Mouse (Mus musculus): ENCODE results near the gene Pla2g7.
A peak's percentile ranks its signal among the peaks of the same experiment; 100 is the strongest.
"Not testable (repeated sequence)": the region's sequence is repeated elsewhere in the genome, so short reads cannot be mapped to it uniquely, and the experiment has no call there.

Pla2g7 gene

DNA sequence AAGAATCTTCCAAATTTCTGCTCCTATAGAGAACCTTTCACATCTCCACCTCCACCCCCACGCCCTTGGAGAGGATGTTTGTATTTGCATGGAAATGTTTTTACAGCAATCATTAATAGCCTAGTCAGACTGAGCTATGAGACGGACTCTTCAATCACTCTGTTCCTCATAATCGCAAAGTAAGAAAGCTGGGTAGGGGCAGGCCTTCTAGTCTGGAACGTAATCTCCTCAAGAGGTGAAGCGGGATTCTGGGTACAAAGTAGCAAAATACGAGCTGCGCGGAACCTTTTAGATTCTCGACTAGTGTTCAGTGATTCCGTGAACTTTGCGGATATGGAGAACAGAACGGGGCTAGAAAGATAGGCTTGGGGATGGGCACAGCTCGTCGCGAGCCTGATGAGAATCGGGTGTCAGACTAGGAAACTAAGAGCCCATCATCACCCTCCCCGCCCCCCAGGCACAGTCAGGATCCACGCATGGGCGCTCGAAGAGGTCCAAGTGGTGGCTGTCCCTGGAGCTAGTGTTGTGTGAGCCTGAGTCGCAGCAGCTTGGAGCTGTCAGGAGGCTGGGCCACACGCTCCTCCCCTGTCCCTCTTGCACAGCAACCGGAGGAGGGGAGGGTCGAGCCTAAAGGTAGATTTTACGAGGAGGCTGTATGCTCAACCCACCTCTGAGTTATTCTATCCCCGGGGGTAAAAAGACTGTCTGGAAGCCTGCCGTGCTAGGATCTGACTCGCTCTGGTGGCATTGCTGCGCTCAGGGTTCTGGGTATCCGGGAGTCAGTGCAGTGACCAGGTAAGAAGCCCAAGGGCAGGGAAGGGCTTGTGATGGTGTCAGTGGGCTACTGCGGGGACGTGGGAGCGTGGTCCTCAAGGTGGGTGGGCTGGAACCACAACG is at the start of gene Pla2g7:
Pla2g7 (plus strand) TSS at position 107 of the 897 bp plus-strand sequence.
- peak; percentile 37 to 52 for DNase-seq

DNA sequence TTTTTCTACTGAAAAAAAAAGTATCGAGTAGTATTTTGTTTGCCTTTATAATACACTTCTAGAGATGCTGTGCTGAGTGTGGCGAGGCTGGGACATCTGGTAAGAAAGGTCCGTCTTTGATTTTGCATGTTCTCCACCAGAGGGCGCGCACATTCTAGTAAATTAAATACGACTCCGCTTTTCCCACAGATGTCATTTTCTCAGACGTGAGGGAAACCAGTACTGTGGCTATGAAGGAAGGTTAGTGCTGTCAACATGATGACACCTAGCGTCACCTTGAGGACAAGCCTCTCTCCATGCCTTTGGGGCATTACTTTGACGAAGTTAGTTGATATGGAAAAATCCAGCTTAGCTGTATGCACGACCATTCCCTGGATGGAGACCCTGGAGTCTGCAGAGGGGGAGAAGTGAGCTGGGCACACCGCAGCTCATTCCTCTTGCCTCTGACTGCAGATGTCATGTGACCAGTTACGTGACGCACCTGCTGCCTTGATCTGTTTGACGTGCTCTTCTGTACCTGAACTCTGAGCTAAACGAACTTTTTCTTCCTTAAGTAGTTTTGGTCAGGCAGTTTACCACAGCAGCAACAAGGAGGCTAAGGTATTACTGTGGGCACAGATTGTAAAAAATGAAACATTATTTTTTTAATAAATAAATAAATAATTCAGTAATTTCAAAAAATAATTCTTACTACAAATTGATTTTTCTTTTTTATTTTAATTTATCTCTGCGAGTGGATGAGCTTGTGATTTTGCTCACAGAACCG is 49.1 kb upstream of the Pla2g7 start:
- DNase-seq, result peak; percentile 56 to 76

DNA sequence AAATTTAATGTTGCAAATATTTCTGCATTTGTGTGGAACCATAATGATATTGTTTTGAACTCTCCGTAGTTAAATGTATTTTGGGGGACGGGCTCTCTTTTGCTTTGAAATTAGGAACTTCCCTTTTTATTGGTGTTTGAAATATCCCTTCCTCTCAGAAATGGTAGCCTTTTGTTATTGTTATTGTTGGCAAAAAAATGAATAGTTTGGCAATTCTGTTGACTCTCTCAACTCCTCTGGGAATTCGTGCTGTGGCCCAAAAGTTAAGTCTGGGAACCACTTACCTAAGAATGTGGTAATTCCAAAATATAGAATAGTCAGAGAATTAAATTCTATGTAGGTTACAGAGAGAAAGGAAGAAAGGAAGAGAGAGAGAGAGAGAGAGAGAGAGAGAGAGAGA is 47.7 kb upstream of the Pla2g7 start:
- no peak for DNase-seq

GRCm38 (mm10) chr17:43530507-43530906 is 37.4 kb upstream of the Pla2g7 start:
- DNase-seq, result peak in 1 of 2 experiments; percentile 7

DNA sequence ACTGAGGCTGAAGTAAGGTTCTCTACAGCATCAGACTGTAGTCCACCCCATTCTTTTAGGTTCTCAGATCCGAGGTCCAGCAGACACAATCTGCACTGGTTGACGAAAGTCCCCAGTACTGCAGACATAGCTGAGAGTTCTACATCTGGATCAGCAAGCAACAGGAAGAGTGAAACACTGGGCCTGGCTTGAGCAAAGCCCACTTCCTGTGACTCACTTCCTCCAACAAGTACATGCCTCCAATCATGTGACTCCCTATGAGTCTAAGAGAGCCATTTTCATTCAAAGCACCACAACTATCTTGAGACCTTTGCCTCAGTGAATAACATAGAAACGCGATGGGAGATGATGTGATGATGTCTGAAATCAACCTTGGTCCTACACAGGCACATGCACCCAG is 36.7 kb upstream of the Pla2g7 start:
- no peak for DNase-seq

GRCm38 (mm10) chr17:43534362-43535222 is 33.3 kb upstream of the Pla2g7 start:
- peak; percentile 11 to 52 for DNase-seq

DNA sequence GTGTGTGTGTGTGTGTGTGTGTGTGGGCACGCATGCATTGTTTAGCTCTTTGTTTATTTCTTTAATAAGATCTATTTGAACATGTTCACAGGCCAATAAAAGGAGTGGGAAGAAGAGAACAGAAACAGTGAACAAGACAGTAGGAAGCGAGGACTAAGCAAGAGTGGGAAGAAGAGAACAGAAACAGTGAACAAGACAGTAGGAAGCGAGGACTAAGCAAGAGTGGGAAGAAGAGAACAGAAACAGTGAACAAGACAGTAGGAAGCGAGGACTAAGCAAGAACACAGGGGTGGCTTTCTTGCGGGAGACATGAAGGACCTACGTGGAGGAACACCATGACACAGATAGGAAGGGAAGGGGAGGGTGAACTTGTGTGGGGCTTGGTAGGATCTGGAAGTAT is 31.1 kb upstream of the Pla2g7 start:
- not testable (repeated sequence) for DNase-seq

DNA sequence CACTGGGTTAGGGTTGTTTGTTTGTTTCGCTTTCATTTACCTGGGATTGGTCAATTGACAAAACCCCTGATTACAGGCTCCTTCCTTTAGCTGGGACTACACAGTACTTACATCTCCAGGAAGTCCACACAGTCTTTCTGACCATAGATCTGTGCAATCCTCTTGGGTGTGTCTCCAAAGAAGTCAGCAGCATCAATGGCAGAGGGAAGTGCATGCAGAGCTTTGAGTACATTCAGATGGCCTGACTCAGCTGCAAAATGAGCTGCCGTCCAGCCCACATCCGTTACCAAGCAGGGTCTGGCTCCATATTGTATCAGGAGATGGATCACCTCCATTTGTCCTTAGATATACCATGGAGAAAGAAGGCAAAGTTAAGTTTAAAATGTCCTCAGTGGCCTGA is 29.1 kb upstream of the Pla2g7 start:
- DNase-seq, result no peak

GRCm38 (mm10) chr17:43543539-43543938 is 24.4 kb upstream of the Pla2g7 start, which contains the start of gene Ankrd66:
Gene Ankrd66 (minus strand): TSS chr17:43543639.
- DNase-seq, result no peak

DNA sequence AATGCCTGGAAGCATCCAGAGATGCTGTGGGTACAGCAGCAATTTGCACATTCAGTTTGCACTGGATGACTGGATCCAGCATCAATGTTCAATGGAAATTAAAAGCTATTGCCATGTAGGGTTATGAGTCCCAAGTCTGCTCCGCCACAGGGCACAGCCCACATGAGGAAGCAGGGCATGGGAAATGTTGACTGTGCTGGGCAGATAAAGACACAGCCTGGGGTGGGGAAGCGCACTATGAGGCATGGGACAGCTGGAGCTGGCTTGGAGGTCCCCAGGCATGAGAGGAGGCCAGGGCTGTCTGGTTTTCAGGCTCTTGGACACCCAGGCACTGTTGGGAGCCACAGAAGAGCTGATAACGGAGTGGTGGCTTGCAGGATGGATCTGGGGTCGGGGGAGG is 23.9 kb upstream of the Pla2g7 start:
- no peak for DNase-seq

- no peak for DNase-seq
Measured at GRCm38 (mm10) chr17:43551122-43551630, 16.7 kb upstream of the Pla2g7 start.

DNA sequence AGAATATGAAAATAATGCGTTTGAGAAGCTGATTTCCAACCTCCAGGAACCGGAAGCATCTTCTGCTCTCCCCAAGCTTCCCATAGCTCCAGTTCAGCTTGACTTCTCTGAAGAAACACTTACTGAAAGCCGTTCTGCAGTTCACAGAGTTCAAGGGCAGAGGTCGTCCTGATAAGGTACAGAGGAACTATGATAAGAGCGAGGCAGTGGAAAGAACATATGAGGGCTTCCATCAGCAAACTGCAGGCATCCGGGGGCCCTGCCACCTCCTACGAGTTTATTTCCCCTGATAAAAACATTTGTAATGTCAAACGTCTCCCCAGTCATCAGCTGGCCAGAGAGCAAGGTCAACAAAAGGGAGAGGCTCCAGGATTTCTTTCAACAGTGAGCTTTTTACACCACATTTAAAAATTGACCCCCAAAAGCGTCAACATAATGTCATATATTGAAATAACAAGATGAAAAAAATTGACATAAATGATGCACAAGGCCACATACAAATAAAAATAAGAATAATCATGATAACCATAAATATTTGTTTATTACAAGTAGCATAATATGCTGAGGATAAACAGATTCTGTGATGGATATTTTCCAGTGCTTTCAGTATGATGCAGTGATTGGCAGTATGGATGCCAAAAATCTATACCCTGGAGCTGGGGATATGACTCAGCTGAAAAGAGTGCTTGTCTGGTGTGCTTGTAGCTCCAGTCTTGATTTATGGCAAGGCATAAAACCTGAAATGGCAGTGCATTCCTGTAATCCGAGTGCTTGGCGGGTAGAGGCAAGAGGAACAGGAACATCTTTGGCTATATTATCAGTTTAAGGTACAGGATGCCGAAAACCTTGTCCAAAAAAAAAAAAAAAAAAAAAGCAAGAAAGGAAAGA is 13.1 kb upstream of the Pla2g7 start:
- DNase-seq, result no peak

DNA sequence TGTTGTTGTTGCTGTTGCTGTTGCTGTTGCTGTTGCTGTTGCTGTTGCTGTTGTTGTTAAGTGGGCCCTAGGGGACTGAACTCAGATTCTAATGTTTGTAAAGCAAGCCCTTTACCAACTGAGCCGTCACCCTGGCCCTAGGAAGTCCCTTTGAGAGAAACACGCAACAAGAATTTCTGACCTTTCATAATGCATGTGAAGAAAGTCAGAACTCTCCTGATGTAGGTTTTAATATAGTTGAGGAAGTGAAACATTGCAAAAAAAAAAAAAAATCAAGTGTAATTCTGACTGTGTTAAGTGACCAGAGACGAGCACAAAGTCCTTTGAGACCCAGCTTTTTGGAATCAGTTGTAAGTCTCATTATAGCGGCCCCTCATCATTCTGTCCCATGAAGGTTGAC is 10.8 kb upstream of the Pla2g7 start:
- no peak for DNase-seq

- DNase-seq, result peak; percentile 14 to 40
Measured at GRCm38 (mm10) chr17:43557541-43558090, 10.3 kb upstream of the Pla2g7 start.

DNA sequence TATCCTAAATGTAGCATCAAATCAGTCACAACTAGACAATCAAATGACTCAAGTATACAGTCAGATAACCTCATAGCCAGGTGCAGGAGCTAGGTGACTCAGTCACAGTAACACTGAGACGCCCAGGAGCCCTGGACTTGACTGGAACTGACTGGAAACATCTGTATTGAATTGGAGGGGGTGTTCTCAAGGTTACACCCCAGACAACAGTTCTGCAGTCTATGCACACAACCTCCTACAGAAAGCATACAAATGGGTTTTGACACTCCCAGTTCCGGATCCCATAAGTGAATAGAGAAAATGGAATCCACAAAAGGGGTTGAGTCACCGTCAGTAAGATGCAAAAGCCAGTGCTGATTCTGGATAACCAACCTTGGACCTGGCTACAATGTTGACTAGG is 9.2 kb upstream of the Pla2g7 start:
- no peak for DNase-seq

DNA sequence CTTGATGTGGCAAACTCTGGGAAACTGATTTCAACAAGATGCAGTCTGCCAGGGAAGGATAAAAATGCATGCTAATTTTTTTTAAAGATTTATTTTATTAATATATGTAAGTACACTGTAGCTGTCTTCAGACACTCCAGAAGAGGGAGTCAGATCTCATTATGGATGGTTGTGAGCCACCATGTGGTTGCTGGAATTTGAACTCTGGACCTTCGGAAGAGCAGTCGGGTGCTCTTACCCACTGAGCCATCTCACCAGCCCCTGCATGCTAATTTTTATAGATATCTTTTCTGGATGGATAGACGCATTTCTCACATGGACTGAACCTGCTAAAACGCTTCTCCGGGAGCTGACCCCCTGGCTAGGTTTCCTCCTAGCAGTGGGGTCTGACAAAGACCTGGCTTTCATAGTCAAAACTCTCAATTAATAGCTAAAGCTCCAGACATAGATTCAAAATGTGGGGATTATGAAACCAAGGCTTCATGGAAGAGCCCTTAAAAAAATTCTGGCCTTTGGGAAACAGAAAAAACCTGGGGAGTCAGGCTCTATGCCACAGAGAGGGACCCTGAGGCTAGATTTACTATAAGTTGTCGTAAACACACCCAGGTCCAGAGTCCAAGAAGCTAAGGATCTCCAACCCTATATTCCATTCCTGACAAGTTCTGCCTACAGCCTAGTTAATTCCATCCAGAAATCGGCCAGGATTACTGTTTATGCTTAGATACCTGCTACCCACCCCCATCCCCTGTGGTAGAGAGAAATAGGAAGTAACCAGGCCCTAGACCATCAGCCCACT is 4.5 kb upstream of the Pla2g7 start:
- DNase-seq, result no peak

DNA sequence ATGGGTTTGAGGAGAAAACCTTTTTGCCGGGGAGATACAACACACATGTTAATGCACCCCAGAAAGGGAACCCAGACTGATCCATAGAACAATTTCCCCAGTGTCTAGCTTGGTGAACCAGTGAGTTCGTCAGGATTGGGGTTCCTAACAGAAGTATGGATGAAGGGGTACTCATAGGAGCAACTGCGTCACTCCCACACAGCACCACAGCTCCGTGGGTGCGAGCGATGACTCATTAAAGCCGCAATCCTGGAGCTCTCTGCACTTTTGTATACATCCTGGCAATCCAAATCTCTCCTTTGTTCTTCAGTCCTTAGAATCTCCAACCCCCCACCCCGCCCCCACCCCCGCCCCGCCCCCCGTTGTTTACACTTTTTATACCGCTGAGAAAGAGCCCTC is 306 bp upstream of the Pla2g7 start:
- no peak for DNase-seq

DNA sequence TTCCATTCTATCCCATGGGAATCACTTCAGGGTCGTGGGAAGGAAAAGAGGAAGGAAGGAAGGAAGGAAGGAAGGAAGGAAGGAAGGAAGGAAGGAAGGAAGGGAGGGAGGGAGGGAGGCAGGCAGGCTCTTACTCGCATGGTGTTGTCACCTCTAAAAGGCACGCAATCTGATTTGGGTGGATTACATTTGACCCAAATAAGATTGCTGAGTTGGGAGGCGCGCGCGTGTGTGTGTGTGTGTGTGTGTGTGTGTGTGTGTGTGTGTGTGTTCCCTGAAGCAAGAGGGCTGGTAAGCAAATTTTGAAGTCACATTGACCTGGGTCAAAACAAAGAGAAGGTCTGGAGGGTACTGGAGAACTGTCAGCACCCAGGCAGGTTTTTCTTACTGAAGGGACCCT is 1.4 kb downstream of the Pla2g7 start:
- DNase-seq, result no peak

DNA sequence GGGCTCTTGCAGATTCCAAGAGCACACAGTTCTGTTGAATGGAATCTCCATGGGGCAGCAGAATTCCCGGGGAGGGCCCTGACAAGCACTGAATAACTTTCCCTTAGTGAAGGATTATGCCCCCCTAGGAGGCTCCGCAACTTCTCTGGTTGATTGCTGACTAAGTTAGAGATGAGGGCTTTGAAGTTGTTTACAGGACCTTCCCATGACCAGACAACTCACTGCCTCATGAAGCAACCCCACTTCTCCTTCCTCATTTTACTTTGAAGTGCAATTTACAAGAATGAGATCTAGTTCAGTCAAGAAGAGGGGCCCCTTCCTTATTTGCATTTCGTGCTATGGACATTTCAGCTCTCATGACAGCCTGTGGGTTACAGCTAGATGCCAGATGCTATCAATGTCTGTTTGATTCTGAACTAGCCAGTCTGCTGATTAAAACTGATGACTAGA is 5.8 kb downstream of the Pla2g7 start:
- DNase-seq, result no peak

GRCm38 (mm10) chr17:43580456-43580855 is 12.6 kb downstream of the Pla2g7 start:
- DNase-seq, result no peak
